Mouse (Mus musculus): ENCODE measurements around the gene Pgpep1l. TPM values are rescaled to one million over a fixed set of nuclear protein-coding genes. Genes with fewer than 3 reads are reported as not detected.
"Not testable (repeated sequence)": the region's sequence is repeated elsewhere in the genome, so short reads cannot be mapped to it uniquely, and the experiment has no call there.

Pgpep1l gene
- polyA plus RNA-seq, 1 experiment from 2014 or later: not detected

DNA sequence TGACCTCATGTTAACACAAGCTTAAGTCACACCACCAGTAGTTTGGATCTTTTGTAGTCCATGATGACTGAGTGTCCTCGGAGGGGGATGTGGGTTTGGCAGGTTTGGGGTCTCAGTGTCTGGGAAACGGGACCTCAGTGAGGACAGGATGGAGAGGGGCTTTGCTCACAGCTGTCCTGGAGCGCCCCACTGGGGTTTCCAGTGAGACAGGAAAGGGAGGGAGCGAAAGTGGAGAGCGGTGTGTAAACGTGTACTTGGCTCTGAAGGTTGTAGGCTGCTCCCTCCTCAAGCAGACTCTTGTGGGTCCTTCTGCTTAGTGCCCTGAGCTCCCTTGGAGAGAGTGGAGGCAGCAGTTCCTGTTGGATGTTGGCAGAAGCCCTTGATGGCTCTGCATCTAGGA lies 14.9 kb upstream of the Pgpep1l start:
- 63% methylated on average over 6 of the region's 6 CpGs for WGBS (ENCODE audit: insufficient replicate concordance)
- peaks cover 10% of the 10 kb centered on the region; the same call in 1 of the 2 replicates for H3K27me3 ChIP-seq (ENCODE audit: control insufficient read depth, insufficient read depth, low read length)
- H3K4me1 ChIP-seq (ENCODE audit: control insufficient read depth, insufficient read depth, low read length): peaks cover 3% of the 10 kb centered on the region; the same call in 1 of the 2 replicates
- no peak for ATAC-seq (replicated peaks; ENCODE audit: insufficient number of reproducible peaks, low FRiP score, low TSS enrichment)
- no peak overlapping the region for H3K27ac ChIP-seq (ENCODE audit: low read depth, low read length)
- H3K4me2 ChIP-seq: no peak overlapping the region
- no peaks in the 10 kb centered on the region for H3K9me3 ChIP-seq (replicated peaks; ENCODE audit: control insufficient read depth, low read length)
- no peak overlapping the region for H3K4me3 ChIP-seq (ENCODE audit: low read depth, low read length)
- H3K36me3 ChIP-seq (ENCODE audit: control insufficient read depth, insufficient read depth, low read length): no peaks in the 10 kb centered on the region
- H3K9ac ChIP-seq (ENCODE audit: low read depth, low read length): no peak overlapping the region

GRCm38 (mm10) chr7:68278385-68278784 lies 14.4 kb upstream of the Pgpep1l start:
- no peak for ATAC-seq (replicated peaks; ENCODE audit: insufficient number of reproducible peaks, low FRiP score, low TSS enrichment)
- 93% methylated on average over 6 of the region's 6 CpGs for WGBS (ENCODE audit: insufficient replicate concordance)
- Histone ChIP-seq H3K4me1 (ENCODE audit: control insufficient read depth, insufficient read depth, low read length) (peaks cover 3% of the 10 kb centered on the region; the same call in 1 of the 2 replicates), H3K9ac (ENCODE audit: low read depth, low read length) (no peak overlapping the region), H3K27me3 (ENCODE audit: control insufficient read depth, insufficient read depth, low read length) (peaks cover 10% of the 10 kb centered on the region; the same call in 1 of the 2 replicates), H3K4me2 (no peak overlapping the region), H3K27ac (ENCODE audit: low read depth, low read length) (no peak overlapping the region), H3K9me3 (replicated peaks; ENCODE audit: control insufficient read depth, low read length) (no peaks in the 10 kb centered on the region), H3K4me3 (ENCODE audit: low read depth, low read length) (no peak overlapping the region), H3K36me3 (ENCODE audit: control insufficient read depth, insufficient read depth, low read length) (no peaks in the 10 kb centered on the region)

- Histone ChIP-seq H3K27me3 (ENCODE audit: control insufficient read depth, insufficient read depth, low read length) (peaks cover 10% of the 10 kb centered on the region; the same call in 1 of the 2 replicates), H3K9ac (ENCODE audit: low read depth, low read length) (no peak overlapping the region), H3K4me1 (ENCODE audit: control insufficient read depth, insufficient read depth, low read length) (peaks cover 3% of the 10 kb centered on the region; the same call in 1 of the 2 replicates), H3K4me3 (ENCODE audit: low read depth, low read length) (no peak overlapping the region), H3K4me2 (no peak overlapping the region), H3K27ac (ENCODE audit: low read depth, low read length) (no peak overlapping the region), H3K9me3 (replicated peaks; ENCODE audit: control insufficient read depth, low read length) (no peaks in the 10 kb centered on the region), H3K36me3 (ENCODE audit: control insufficient read depth, insufficient read depth, low read length) (no peaks in the 10 kb centered on the region)
- no peak for ATAC-seq (replicated peaks; ENCODE audit: insufficient number of reproducible peaks, low FRiP score, low TSS enrichment)
- WGBS (ENCODE audit: insufficient replicate concordance): 86% methylated on average over 4 of the region's 4 CpGs
Observed at GRCm38 (mm10) chr7:68277897-68278270, 13.9 kb upstream of the Pgpep1l start.

- Histone ChIP-seq H3K9ac (ENCODE audit: low read depth, low read length) (no peak overlapping the region), H3K27ac (ENCODE audit: low read depth, low read length) (no peak overlapping the region), H3K4me2 (no peak overlapping the region), H3K4me1 (ENCODE audit: control insufficient read depth, insufficient read depth, low read length) (peaks cover 3% of the 10 kb centered on the region; the same call in 1 of the 2 replicates), H3K36me3 (ENCODE audit: control insufficient read depth, insufficient read depth, low read length) (no peaks in the 10 kb centered on the region), H3K27me3 (ENCODE audit: control insufficient read depth, insufficient read depth, low read length) (peaks cover 10% of the 10 kb centered on the region; the same call in 1 of the 2 replicates), H3K9me3 (replicated peaks; ENCODE audit: control insufficient read depth, low read length) (no peaks in the 10 kb centered on the region), H3K4me3 (ENCODE audit: low read depth, low read length) (no peak overlapping the region)
- no peak for ATAC-seq (replicated peaks; ENCODE audit: insufficient number of reproducible peaks, low FRiP score, low TSS enrichment)
- 34% methylated on average over 11 of the region's 11 CpGs for WGBS (ENCODE audit: insufficient replicate concordance)
Observed at GRCm38 (mm10) chr7:68277054-68277896, 13.2 kb upstream of the Pgpep1l start.

GRCm38 (mm10) chr7:68275838-68276731 lies 12.1 kb upstream of the Pgpep1l start:
- Histone ChIP-seq H3K9me3 (replicated peaks; ENCODE audit: control insufficient read depth, low read length) (no peaks in the 10 kb centered on the region), H3K36me3 (ENCODE audit: control insufficient read depth, insufficient read depth, low read length) (no peaks in the 10 kb centered on the region), H3K27ac (ENCODE audit: low read depth, low read length) (no peak overlapping the region), H3K4me3 (ENCODE audit: low read depth, low read length) (peak overlapping the region; percentile 46), H3K9ac (ENCODE audit: low read depth, low read length) (peak overlapping the region; percentile 58; the same call in 1 of the 2 replicates), H3K4me1 (ENCODE audit: control insufficient read depth, insufficient read depth, low read length) (peaks cover 3% of the 10 kb centered on the region; the same call in 1 of the 2 replicates), H3K27me3 (ENCODE audit: control insufficient read depth, insufficient read depth, low read length) (peaks cover 10% of the 10 kb centered on the region; the same call in 1 of the 2 replicates), H3K4me2 (peak overlapping the region; percentile 93)
- WGBS (ENCODE audit: insufficient replicate concordance): 3% methylated on average over 36 of the region's 36 CpGs
- no peak for ATAC-seq (replicated peaks; ENCODE audit: insufficient number of reproducible peaks, low FRiP score, low TSS enrichment)

GRCm38 (mm10) chr7:68275445-68275837 lies 11.4 kb upstream of the Pgpep1l start:
- Histone ChIP-seq H3K27me3 (ENCODE audit: control insufficient read depth, insufficient read depth, low read length) (peaks cover 10% of the 10 kb centered on the region; the same call in 1 of the 2 replicates), H3K4me3 (ENCODE audit: low read depth, low read length) (peak overlapping the region; percentile 46), H3K4me2 (peak overlapping the region; percentile 93)
- not testable (repeated sequence) for H3K4me1 ChIP-seq (ENCODE audit: control insufficient read depth, insufficient read depth, low read length); H3K9ac ChIP-seq (ENCODE audit: low read depth, low read length); H3K27ac ChIP-seq (ENCODE audit: low read depth, low read length); ATAC-seq (replicated peaks; ENCODE audit: insufficient number of reproducible peaks, low FRiP score, low TSS enrichment); H3K36me3 ChIP-seq (ENCODE audit: control insufficient read depth, insufficient read depth, low read length); H3K9me3 ChIP-seq (replicated peaks; ENCODE audit: control insufficient read depth, low read length)
- 38% methylated on average over 9 of the region's 9 CpGs for WGBS (ENCODE audit: insufficient replicate concordance)

DNA sequence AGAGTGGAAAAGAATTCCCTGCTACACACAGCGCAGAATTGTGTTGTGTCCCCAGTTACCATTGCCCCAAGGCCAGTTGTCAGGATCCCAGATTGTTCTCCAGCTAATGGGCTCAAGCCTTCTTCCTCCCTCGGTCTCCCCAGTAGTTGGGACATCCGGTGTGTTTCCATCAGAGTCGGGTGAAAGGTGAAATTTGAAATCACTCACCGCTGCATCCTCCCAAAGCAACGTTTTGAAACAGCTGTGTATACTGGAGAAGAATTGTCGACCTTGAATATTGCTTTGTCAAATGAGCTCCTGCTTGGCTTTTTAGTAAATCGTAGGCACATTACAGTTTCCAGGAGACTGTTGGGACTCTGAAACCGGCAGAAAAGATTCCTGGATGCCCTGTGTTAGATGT lies 10.9 kb upstream of the Pgpep1l start:
- peaks cover 10% of the 10 kb centered on the region; the same call in 1 of the 2 replicates for H3K27me3 ChIP-seq (ENCODE audit: control insufficient read depth, insufficient read depth, low read length)
- peaks cover 3% of the 10 kb centered on the region; the same call in 1 of the 2 replicates for H3K4me1 ChIP-seq (ENCODE audit: control insufficient read depth, insufficient read depth, low read length)
- no peaks in the 10 kb centered on the region for H3K36me3 ChIP-seq (ENCODE audit: control insufficient read depth, insufficient read depth, low read length)
- no peak overlapping the region for H3K4me2 ChIP-seq
- H3K27ac ChIP-seq (ENCODE audit: low read depth, low read length): no peak overlapping the region
- no peak overlapping the region for H3K9ac ChIP-seq (ENCODE audit: low read depth, low read length)
- 60% methylated on average over 9 of the region's 9 CpGs for WGBS (ENCODE audit: insufficient replicate concordance)
- no peak for ATAC-seq (replicated peaks; ENCODE audit: insufficient number of reproducible peaks, low FRiP score, low TSS enrichment)
- no peak overlapping the region for H3K4me3 ChIP-seq (ENCODE audit: low read depth, low read length)
- no peaks in the 10 kb centered on the region for H3K9me3 ChIP-seq (replicated peaks; ENCODE audit: control insufficient read depth, low read length)

DNA sequence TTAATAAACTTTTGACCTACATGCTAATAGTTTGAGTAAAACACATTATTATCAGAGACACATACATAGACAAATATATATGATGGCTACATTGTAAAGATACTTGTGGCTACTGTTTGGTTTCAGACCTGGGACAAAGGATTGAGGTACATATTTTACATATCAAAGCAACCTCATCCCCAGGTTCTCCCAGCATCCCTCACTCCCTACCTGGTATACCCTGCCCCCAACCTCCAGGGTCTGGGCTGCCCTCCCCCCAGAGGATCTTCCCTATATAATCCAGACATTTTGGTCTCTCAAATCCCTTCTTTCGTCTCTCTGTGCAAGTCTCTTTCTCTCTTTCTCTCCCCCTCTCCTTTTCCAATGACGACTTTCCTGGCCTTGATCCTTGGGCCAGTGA lies 10.2 kb upstream of the Pgpep1l start:
- H3K27ac ChIP-seq (ENCODE audit: low read depth, low read length): no peak overlapping the region
- no peak overlapping the region for H3K4me2 ChIP-seq
- H3K4me1 ChIP-seq (ENCODE audit: control insufficient read depth, insufficient read depth, low read length): peaks cover 3% of the 10 kb centered on the region; the same call in 1 of the 2 replicates
- no peaks in the 10 kb centered on the region for H3K36me3 ChIP-seq (ENCODE audit: control insufficient read depth, insufficient read depth, low read length)
- WGBS (ENCODE audit: insufficient replicate concordance): 63% methylated on average over 2 of the region's 2 CpGs
- H3K9me3 ChIP-seq (replicated peaks; ENCODE audit: control insufficient read depth, low read length): no peaks in the 10 kb centered on the region
- peaks cover 10% of the 10 kb centered on the region; the same call in 1 of the 2 replicates for H3K27me3 ChIP-seq (ENCODE audit: control insufficient read depth, insufficient read depth, low read length)
- no peak overlapping the region for H3K9ac ChIP-seq (ENCODE audit: low read depth, low read length)
- H3K4me3 ChIP-seq (ENCODE audit: low read depth, low read length): no peak overlapping the region
- no peak for ATAC-seq (replicated peaks; ENCODE audit: insufficient number of reproducible peaks, low FRiP score, low TSS enrichment)
